Mouse (Mus musculus) urinary bladder, postnatal 4 days (tissue): ENCODE measurements at regions not wholly inside any gene's neighbourhood (a gene's known extent, or its start where the extent isn't known, plus 50 kb on each side); places are given as distances from the start of the nearest gene placed in this dataset.
"Not testable (repeated sequence)": the region's sequence is repeated elsewhere in the genome, so short reads cannot be mapped to it uniquely, and the experiment has no call there.

Source experiments
- DNase-seq, 2 experiments: peaks; one replicate each; pipeline ENCODE4 v3.0.0; 2021 to 2022; ENCODE audit warnings: low spot score in 2 of 2

GRCm38 (mm10) chr7:39727935-39728557 is 210.5 kb downstream of the Zfp619 start:
- no peak for DNase-seq

DNA sequence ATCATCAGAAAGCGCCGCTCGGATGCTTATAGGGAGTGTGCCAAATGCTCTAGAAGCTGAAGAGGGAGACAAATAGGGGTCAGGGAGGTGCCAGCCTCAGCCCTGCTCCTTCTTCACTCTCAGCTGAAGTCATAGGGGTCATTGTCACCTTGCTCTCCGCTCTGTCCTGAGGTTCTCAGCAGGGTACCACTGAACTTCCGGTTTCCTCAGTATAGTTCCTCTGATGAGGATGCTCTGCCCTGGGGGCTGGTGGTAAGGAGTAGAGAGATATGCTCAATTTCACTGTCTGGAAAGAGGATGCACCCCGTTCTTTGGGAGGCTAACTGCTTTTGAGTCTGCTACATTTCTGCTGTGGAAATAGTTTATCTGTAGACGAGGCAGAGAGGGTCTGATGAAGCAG is 211.4 kb downstream of the Zfp619 start:
- DNase-seq: no peak

DNA sequence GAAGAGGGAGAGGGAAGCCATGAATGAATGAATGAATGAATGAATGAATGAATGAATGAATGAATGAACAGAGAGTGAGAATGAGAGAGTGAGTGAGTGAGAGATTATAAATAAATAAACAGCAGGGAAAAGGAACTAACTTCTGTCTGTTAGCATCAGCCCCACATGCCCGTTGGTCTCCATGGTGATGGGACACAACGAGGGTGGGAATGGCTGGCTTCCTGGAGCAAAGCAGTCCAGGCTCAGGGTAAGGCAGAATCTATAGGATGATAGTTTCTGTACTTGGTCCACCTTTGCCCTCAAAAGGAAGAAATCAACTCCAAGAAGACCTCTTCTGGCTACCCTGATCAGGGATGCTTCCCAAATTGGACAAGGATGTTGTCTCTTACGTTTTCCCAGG is 212.2 kb downstream of the Zfp619 start:
- no peak for DNase-seq

DNA sequence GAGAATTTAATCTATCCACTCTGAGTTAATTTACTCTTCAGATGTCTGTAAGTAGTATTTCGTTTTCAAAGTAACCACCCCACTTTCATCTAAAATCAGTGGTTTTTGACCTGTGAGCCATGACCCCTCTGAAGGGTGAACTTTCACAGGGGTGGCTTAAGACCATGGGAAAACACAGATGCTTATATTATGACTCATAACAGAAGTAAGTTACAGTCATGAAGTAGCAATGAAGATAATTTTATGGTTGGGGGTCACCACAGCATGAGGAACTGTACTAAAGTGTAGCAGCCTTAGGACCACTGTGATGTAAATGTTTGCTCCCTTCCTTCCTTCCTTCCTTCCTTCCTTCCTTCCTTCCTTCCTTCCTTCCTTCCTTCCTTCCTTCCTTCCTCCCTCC is 215.2 kb downstream of the Zfp619 start:
- DNase-seq: no peak

- not testable (repeated sequence) for DNase-seq
These were observed 230.8 kb downstream of the Zfp619 start for GRCm38 (mm10) chr7:39748395-39748794.

DNA sequence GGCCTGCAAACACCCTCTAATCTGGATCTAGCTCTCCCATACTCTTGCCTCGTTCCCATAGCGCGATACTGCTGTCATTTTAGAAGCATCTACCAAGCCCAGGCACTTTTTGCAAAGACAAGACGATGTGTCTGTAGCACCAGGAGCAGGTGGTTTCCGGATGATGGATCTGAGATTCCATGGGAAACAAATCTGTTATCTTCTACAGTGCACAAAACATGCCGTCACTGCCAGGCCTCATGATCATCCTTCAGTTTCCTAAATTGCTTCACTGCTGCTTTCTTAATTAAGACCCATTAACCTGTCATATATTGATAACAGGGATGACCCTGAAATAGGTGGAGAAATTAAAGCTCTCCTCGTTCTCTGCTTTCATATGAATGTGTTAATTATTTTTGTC is 232.9 kb downstream of the Zfp619 start:
- DNase-seq: no peak

DNA sequence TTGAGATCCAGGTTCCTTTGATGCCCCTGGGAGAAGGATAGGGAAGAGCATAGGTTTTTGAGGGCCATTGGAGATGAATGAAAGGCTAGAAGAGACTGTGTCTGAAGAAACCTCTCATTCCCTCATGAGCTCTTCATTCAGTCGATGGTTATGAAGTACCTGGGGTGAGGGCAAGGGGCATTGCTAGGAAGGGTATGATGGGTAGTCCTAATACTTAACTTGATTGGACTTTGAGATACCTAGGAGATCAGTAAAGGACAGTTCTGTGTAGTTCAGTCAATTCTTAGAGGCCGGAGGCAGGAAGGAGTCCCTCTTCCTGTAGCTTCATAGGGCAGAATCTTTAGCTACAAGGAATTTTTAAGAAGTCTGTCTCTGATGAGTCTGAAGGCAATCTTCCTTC is 246.8 kb downstream of the Zfp619 start:
- DNase-seq: no peak

- no peak for DNase-seq
These were observed 247.5 kb downstream of the Zfp619 start for GRCm38 (mm10) chr7:39765094-39765493.

- no peak for DNase-seq
These were observed 255.7 kb downstream of the Zfp619 start for GRCm38 (mm10) chr7:39773291-39773690.

- no peak for DNase-seq
These were observed 271.8 kb downstream of the Zfp619 start for GRCm38 (mm10) chr7:39789321-39789720.

DNA sequence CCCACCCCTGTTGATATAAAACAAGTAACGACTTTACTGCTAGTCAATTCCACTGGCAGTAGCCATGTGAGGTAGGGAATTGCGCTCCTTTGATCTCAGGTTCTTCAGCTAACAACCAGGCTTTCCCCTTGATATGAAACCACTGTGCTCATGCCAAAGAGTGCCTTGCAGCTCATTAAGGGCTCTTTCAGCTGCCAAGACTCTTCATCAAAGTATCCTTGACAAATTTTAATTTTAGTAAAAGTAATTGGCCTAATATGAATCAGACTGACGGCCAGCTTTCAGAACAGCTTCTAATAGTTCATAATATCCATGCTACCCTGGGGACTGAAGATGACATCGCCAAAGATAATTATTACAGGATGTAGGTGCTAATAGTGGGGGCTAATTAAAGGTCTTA is 272.3 kb downstream of the Zfp619 start:
- DNase-seq: no peak

GRCm38 (mm10) chr7:39794751-39795150 is 277.2 kb downstream of the Zfp619 start:
- DNase-seq: no peak

GRCm38 (mm10) chr7:39804276-39804675 is 286.7 kb downstream of the Zfp619 start:
- DNase-seq: no peak

DNA sequence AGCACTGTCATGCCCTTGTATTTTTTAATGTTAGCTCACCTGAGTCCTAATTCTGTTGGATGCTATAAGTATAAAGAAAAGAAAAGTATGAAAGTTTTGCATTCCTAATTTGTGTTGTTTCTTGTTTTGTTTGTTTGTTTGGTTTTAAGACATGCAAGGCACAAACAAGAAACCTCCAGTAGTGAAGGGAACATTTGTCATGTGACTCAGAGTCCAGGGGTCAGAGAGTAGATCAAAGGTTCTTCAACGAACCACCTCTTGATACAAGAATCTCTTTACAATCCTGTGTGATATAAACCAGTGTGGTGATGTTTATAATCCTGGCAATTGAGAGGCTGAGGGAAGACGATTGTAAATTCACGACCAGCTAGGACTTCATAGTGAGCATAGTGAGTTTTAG is 300.5 kb downstream of the Zfp619 start:
- no peak for DNase-seq

- DNase-seq: no peak
These were observed 305.1 kb downstream of the Zfp619 start for GRCm38 (mm10) chr7:39822550-39823178.

DNA sequence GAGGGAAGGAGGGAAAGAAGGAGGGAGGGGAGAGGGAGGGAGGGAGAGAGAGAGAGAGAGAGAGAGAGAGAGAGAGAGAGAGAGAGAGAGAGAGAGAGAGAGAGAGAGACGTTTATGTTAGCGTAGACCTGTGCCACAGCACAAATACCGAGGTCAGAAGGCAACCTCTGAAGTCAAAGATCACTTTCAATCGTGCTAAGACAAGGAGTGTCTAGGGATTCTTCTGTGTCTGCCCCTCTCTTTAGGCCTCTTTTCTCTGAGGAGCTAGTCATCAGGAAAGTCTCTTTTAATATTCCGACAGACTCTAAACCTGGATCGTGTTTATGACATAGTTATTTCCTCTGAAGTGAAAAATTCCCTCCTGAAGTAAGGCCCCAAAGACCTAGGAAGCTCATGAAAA is 310.8 kb downstream of the Zfp619 start:
- DNase-seq: no peak

DNA sequence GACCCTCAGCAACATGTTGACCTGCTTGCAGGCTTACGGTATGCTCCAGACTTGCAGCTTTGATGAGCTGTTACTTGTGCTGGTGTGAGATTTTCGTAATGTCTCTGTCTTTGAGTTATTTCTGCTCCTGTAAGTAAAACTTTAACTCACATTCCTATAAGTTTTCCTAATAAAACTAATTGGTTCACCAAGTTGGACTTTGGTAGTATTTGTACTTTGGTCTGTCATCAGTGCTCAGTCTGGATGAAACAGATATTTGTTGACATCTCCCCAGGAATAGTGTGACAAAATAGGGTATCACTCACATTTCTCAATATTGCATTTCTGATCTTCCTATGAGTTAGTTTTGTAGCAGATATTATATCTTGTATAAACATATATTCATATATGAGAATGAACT is 313.3 kb downstream of the Zfp619 start:
- DNase-seq: no peak

DNA sequence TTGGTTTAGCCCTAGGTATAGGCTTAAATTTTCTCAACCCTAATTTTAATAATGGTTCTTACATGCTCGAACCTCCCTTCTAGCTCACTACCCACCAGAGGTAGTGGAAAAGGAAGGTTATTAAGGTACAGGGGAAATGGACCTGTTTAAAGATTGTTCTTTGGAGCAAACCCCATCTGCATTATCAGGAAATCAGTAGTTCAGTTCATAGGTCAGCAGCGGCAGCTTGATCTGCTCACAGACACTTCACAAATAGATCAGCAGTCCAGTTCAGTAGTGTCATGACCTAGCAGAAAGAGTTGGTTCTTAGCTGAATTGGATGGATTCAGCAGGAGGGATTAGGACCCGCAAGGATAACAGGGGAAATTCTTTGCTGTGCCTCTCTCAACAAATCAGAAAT is 324.4 kb downstream of the Zfp619 start:
- DNase-seq: no peak

GRCm38 (mm10) chr7:39847914-39848782 is 330.6 kb downstream of the Zfp619 start:
- DNase-seq: no peak

DNA sequence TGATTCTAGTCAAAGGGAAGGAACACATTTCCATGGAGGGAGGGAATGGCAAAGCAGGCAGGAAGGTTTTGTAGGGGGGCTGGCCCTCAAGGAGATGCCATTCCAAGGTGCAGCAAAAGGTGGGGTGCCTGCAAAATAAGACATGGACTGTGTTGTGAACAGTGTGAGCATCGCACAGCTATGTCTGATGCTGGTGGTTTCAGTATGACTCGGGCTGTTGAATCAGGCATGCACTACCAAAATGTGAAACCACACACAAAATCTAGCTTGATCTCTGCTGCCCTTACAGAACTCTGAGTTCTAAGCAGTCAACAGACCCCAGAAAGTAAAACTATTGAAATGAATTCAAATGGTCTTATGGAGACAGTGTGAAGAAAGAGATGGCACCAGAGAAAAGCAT is 339.7 kb downstream of the Zfp619 start:
- DNase-seq: no peak

DNA sequence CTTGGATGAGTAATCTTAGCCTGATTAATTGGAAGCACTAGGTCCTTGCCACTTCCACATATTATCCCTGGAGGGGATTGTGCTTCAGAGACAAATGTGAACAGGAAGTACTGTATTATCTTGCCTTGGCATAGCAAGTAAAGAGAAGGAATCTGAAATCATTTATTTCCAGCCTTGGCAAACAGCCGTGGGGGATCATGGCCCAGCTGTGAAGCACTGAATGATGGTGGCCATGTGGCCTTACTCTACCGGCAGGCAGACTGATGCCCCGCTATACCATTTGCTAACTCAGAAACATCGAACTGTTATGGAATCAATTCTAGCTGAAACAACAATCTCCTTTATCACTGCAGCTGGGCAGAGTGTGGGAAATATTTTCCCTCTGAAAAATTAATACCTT is 345.3 kb downstream of the Zfp619 start:
- DNase-seq: no peak

DNA sequence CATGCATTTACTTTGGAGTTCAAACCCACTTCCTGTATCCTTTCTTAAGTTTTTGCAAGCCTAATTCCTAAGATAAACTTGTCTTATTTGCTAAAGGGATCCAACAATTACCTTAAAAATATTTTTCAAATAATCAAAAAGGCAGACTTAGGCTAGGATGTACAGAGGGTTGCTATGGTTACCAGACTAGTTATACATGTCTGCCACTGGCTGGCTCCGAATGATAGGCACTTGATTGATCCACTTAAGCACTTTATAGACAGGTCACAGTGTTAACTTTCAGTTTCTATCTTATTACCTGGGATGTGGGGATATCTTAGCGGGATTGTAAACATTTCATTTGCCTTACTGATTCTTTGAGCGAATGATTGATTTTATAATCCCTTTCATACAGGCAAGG is 346.6 kb downstream of the Zfp619 start:
- DNase-seq: no peak

- no peak for DNase-seq
These were observed 347.2 kb downstream of the Zfp619 start for GRCm38 (mm10) chr7:39864781-39865180.
